Mouse (Mus musculus) embryo, embryonic 10 days (tissue): ENCODE measurements around the gene Trim12c.
"Not testable (repeated sequence)": the region's sequence is repeated elsewhere in the genome, so short reads cannot be mapped to it uniquely, and the experiment has no call there.

ENCODE experiments used
- DNase-seq: peaks from one replicate; pipeline ENCODE4 v3.0.0-alpha.2; 2015; ENCODE audit warnings: low spot score

Trim12c gene

DNA sequence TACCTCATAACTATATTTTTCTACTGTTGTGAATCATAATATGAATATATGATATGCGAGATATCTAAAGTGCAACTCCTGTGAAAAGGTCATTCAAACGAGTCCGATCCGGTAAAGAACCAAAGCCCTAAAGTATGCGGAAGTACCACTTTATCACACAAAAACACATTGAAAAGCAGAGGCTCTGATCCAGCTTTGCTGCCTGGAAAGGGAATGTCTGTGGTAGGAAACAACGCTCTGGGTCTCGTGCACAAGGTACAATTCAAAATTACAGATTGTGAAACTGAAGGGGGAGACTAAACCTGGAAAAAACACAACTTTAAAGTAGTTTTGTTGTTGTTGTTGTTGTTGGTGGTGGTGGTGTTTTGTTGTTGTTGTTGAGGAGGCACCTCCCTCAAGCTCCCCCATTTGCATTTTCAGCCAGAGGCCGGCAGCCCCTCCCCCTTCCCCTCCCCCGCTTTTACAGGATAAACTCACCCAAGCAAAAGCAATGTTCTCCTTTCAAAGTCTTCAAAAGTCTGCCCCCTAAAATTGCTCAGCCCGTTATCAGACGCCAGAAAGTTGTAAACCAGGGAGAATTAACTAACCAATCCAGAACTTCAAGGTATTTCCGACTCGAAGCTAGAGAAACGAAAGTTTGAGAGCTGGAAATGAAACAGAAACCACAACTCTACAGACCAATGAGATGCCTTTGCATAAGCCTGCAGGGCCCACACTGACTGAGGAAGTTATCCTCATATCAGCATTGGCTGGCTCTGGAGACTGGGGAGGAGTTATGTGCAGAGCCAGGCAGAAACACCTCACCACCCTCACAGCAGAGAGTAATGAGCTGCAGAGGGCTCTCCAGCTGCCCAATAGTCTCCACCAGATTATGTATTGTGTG lies at the start of gene Trim12c:
Gene Trim12c (minus strand): TSS at position 646 of the 883 bp plus-strand sequence.
- DNase-seq, result peak; percentile 77

DNA sequence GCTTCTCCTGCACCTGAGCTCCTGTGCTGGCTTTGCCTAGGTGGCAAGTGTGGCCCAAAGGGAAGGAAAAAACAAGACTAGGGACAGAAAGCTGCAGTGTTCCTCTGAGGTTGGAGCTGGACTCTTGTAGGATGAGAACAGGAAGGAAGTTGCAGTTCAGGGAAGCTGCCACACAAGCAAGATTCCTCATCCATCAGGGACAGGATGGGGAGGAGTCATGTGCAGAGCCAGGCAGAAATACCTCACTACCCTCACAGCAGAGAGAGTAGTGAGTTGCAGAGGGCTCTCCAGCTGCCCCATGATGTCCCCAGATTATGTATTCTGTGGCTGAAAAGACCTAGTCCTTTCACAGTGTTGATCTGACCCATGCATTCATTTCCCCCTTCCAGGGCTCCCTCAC lies 48.0 kb upstream of the Trim12c start:
- no peak for DNase-seq

DNA sequence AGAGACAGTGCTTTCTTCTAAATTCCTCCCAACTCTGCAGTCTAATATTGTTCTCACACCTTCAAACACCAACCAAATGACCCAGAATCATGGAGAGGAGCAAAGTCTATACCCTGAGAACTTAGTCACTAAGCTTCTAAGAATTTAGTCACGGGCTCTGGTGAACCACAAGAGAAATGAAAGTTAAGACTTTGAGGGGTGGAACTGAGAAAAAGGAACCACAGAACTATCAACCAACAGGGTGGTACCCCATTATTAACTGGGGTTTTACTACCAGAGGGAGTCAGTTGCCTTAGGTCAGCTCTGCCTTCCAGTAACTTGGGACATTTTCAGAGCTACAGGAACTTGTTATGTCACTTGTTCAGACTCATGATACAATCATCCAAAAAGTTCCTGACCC lies 47.5 kb upstream of the Trim12c start, which contains the start of gene Trim30c:
Gene Trim30c (minus strand): TSS at position 140 of the 400 bp plus-strand sequence.
- no peak for DNase-seq

DNA sequence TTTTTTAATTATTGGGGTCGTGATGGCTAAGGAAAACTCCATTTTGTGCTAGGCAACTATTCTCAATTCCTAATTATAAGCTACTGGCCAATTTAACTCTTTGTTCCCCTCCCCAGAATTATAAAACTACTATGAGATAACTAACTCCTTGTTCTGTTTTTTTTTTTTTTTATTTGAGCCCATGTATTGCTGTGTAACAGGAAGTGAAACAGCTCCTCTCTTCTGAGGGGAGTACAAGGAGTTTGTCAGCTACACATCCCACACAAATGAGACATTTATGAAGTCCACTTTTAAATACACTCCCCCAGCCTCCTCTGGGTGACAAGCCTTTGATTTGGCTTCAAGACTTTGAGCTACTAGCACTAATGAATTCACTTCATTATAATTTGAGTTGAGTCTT lies 45.3 kb upstream of the Trim12c start:
- DNase-seq, result no peak

DNA sequence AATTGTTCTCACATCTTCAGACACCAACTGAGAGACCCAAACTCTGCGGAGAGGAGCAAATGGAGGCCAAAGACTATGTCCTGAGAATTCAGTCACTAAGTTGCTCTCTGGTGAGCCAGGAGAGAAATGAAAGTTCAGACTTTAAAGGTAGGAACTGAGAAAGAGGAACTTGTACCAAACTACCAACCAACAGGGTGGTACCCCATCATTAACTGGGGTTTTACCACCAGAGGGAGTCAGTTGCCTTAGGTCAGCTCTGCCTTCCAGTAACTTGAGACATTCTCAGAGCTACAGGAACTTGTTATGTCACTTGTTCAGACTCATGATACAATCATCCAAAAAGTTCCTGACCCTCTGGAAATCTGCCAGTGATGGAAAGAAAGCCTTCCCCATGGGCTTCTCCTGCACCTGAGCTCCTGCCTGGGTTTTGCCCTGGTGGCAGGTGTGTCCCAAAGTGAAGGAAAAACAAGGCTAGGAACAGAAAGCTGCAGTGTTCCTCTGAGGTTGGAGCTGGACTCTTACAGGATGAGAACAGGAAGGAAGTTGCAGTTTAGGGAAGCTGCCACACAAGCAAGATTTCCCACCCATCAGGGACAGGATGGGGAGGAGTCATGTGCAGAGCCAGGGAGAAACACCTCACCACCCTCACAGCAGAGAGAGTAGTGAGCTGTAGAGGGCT lies 16.7 kb upstream of the Trim12c start, which contains the start of gene Trim30b:
Gene Trim30b (minus strand): TSS at position 149 of the 679 bp plus-strand sequence.
- DNase-seq, result peak; percentile 13

DNA sequence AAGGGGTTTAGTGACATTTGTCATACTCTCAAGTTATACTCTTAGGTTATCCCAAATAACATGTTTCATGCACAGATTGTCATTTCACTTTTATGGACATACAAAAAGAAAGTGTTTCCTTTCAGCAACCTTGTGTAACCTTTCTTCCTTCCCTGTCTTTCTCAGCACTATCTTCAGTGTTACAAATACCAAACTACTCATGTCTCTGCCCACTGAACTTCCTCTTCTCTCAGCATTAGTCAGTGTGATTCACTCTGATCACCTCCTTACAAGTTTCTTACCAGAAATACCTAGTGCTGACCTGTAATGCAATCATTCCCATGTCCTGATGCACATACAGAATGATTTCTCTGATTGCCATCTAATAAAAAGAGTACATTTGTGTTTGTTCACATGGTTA lies 13.2 kb upstream of the Trim12c start:
- DNase-seq, result no peak

DNA sequence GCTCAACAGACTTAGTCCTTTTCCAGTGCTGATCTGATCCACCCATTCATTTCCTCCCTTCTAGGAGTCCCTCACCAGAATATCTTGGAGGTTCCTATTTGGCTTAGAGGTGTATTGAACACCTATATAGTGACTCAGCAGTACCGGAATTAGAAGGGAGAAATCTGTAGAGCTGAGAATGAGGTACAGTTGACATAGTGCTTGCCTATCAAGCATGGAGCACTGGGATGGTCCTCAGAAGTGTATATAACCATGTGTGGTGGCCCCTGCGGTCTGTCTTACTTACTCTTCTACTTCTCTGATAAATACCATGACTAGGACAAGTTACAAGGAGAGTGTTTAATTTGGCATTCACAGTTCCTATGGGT lies 422 bp upstream of the Trim12c start:
- DNase-seq, result no peak

DNA sequence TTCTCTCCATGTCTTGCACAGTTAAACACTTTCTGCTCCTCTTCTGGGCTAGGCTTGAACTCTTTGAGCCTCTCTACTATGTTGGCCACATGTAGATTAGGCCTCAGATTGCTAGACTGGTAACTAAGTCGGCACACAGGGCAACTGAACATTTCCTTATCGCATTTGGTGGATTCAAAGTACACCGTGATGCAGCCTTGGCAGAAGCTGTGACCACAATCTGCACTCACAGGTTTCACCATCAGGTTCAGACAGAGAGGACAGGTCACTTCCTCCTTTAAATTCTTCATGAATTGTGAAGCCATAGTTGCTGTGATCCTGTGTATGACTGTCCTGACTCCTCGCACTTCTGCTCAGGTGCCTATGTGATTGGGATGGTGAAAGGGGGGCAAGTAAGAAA lies 5.1 kb downstream of the Trim12c start:
- DNase-seq, result not testable (repeated sequence)

DNA sequence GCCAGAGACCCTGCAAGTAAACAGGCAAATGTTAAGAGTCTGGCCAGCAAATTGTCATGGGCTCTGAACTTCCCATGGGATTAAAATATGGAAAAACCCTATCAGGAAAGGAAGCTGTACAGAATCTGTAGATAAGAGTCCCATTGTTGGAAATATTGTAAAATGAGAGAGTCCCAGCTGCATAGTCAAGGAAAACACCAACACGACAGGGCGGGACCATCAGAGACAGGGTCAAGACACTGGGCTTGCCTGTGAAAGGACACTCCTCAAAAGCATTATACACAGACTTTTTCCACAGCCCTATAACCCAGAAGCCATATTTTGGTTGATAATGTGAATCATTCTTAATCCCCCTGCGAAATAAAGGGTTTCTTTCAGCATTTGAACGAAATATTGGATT lies 12.4 kb downstream of the Trim12c start:
- DNase-seq, result not testable (repeated sequence)

DNA sequence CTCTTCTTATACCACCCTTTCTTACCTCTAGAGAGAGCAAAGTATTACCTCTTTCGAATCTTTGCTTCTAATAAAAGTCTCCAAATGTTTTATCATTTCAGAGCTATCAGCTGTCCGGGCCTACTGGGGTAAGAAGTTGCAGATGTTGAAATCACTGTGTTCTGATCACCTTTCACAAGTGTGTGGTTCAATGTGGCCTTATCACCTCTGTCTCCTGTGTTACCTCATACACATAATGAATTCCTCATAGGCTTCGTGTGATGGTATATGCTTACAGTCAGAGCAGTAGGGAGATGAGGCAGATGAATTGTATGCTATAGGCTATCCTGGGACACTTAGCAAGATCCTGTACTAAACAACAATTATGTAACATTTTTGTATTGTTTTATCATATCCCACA lies 17.6 kb downstream of the Trim12c start:
- not testable (repeated sequence) for DNase-seq

DNA sequence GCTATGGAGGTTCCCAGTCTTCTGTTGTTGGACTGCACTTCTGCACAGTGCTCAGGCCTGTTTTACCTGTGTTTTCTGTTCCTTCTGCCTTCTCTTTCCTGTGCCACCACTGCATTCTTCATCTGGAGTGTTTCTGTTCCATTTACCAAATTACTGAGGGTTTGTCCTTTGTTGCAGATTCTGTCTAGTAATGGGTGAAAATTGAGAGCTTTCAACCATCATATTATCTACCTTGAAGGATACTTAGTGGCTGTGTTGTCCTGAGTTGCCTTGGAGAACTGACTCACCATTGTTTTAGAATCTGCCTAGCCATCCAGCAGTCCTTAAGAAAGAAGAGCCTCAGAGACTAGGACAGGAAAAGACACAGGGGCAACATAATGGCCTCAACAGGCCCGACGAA lies 24.0 kb downstream of the Trim12c start, which contains the start of gene Trim34b:
Gene Trim34b (plus strand): TSS at position 301 of the 400 bp plus-strand sequence.
- DNase-seq, result not testable (repeated sequence)

DNA sequence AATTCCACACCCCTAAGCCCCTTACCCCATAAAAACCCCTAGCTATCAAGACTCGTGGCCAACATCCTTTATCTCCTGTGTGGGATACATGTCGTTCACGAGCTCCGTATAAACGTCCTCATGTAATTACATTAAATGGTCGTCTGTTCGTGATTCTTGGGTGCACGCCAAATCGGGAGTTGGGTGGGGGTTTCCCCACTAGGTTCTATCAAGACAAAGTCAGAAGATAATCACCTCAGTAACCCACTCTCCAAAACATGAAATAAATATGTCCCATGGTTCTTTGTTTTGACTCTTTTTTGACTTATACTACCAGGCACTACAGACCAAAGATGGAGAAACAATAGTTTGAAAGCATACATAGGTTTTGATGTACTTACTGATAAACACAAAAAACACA lies 31.1 kb downstream of the Trim12c start:
- DNase-seq, result no peak

DNA sequence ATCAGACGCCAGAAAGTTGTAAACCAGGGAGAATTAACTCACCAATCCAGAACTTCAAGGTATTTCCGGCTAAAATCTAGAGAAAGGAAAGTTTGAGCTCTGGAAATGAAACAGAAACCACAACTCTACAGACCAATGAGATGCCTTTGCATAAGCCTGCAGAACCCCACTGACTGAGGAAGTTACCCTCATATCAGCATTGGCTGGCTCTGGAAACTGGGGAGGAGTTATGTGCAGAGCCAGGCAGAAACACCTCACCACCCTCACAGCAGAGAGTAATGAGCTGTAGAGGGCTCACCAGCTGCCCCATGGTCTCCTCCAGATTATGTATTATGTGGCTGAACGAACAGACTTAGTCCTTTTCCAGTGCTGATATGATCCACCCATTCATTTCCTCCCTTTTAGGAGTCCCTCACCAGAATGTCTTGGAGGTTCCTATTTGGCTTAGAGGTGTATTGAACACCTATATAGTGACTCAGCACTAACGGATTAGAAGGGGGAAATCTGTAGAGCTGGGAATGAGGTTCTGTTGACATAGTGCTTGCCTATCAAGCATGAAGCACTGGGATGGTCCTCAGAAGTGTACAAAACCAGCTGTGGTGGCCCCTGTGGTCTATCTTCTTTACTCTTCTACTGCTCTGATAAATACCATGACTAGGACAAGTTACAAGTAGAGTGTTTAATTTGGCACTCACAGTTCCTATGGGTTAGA lies 37.6 kb downstream of the Trim12c start, which contains the start of gene Trim12a:
Gene Trim12a (minus strand): TSS at position 98 of the 712 bp plus-strand sequence.
- not testable (repeated sequence) for DNase-seq

DNA sequence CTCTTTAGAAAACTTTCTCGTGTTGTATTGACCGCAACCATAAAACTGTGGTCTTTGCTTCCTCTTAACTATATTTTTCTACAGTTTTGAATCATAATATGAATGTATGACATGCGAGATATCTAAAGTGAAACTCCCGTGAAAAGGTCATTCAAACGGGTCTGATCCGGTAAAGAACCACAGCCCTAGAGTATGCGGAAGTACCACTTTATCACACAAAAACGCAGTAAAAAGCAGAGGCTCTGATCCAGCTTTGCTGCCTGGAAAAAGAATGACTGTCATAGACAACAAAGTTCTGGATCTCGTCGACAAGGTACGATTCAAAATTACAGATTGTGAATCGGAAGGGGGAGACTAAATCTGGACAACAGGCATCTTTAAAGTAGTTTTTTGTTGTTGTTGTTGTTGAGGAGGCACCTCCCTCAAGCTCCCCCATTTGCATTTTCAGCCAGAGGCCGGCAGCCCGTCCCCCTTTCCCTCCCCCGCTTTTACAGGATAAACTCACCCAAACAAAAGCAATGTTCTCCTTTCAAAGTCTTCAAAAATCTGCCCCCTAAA lies 38.3 kb downstream of the Trim12c start:
- peak; percentile 13 for DNase-seq

DNA sequence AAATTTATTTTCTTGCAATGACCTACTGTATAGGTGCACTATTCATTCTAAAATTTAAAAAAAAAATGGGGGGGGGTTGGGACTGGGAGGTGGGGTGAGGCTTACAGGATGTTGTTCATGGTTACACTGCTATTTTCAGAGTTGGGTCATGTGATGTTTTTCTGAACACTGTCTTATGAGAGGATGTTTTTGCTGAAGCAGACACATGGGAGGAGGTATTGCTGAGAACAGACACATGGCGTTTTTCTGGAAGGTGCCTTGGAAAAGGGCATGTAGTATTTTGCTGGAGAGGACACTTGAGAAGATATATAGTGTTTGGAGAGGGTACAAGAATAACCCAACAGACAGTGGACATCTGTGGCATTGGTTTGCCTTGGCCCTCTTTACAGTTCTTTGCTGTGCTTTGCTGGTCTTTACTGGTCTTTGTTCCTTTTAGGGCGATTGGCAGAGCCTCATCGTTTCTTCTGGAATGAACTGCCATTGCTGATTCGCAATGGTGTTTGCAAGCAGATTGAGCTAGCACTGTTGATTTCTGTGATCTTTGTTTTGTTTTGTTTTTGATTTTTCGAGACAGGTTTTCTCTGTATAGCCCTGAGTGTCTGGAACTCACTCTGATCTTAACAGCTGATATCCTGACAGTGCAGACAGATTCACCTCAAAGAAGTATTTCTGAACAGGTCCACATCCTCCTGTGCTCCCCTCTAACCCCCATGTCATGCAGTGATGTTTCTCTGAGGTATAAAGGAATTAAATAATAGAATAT lies 61.3 kb downstream of the Trim12c start:
- no peak for DNase-seq

DNA sequence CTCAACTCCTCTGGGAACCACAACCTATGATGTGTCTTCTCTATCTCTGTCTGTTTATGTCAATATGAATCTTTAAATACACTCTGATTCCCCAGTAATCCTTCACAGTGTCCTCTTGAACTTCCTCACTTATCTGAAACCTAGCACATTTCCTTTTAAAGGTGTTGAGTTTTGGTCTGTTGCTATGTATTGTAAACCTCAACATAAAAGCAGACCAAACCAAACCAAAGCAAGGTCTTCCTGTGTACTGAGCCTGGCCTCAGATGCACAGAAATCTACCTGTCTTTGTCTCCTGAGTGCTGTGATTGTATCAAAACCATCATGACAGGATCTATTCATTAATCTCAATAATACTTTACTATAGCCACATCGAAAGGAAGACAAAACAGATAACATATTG lies 62.5 kb downstream of the Trim12c start:
- DNase-seq, result no peak
